Mouse (Mus musculus) G1E (cell line): ENCODE measurements around the gene Cyb561.

ENCODE experiments used
- CTCF ChIP-seq: IDR thresholded peaks from 2 replicates; pipeline ENCODE4 v1.5.1; 2012; ENCODE audit warnings: low read depth, low read length, inconsistent platforms, mixed read lengths
- GATA1 ChIP-seq: IDR thresholded peaks from 2 replicates; pipeline ENCODE4 v1.6.1; 2012; ENCODE audit warnings: borderline replicate concordance, low read length, inconsistent platforms, mixed read lengths
- GATA2 ChIP-seq: IDR thresholded peaks from 2 replicates; pipeline ENCODE4 v1.6.1; 2012; ENCODE audit warnings: low read depth, low read length, inconsistent platforms, borderline replicate concordance
- POLR2AphosphoS5 ChIP-seq: IDR thresholded peaks from 2 replicates; pipeline ENCODE4 v1.6.1; 2012; ENCODE audit warnings: low read depth, low read length, inconsistent platforms; ENCODE audit not compliant: insufficient replicate concordance
- TAL1 ChIP-seq: conservative IDR thresholded peaks from 2 replicates; pipeline ENCODE4 v1.6.1; 2012; ENCODE audit warnings: low read depth, low read length, inconsistent platforms, mixed read lengths

DNA sequence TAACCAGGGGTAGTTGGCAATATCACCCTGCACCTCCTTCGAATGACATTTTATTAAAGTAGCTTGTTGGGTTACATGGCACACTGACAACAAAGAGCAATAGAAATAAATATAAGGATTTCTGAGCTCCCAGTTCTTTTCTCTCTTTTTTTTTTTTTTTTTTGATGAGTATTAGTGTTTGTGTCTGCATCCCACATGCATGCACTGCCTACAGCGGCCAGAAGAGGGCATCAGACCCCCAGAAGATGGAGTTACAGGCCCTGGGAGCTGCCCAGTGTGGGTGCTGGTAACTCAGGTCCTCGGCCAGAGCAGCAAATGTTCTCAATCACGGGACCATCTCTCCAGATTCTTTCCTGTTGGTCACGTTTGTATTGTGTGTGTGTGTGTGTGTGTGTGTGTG lies 11.6 kb upstream of the Cyb561 start:
- TF ChIP-seq CTCF (no peak), GATA1 (no peak), TAL1 (no peak), POLR2AphosphoS5 (no peak), GATA2 (no peak)
